Mouse (Mus musculus) megakaryocyte, embryonic 14.5 days (primary cell): Measurements from ENCODE around the gene Zfp426. TPM values are rescaled to one million over a fixed set of nuclear protein-coding genes. Genes with fewer than 3 reads are reported as not detected.

ENCODE experiments used
- H3K27me3 ChIP-seq: replicated peaks from 2 replicates; pipeline ENCODE3; 2012; ENCODE audit warnings: inconsistent platforms
- H3K36me3 ChIP-seq: replicated peaks from 2 replicates; pipeline ENCODE3; 2012; ENCODE audit warnings: low read length, inconsistent platforms, mixed read lengths
- H3K4me1 ChIP-seq: 2 replicates; pipeline ENCODE4 v1.6.1; 2012; ENCODE audit warnings: inconsistent platforms
- H3K4me3 ChIP-seq: replicated peaks from 2 replicates; pipeline ENCODE3; 2012; ENCODE audit warnings: moderate library complexity, mild to moderate bottlenecking, inconsistent platforms
- H3K9me3 ChIP-seq: 2 replicates; pipeline ENCODE4 v1.6.1; 2012; ENCODE audit warnings: inconsistent platforms
- FLI1 ChIP-seq: IDR thresholded peaks from 2 replicates; pipeline ENCODE4 v1.6.1; 2012; ENCODE audit warnings: low read length, inconsistent platforms, mixed read lengths
- GATA1 ChIP-seq: IDR thresholded peaks from 3 replicates; pipeline ENCODE4 v1.6.1; 2012; ENCODE audit warnings: mixed read lengths, low read length, inconsistent platforms, borderline replicate concordance
- polyA plus RNA-seq: library from polyadenylated mRNA; stranded (reverse); fragments of >175 nt; gene quantifications from 2 replicates; pipeline ENCODE4 v1.2.3, GENCODE M21; 2012; ENCODE audit warnings: low replicate concordance; ENCODE audit not compliant: insufficient read depth

Gene Zfp426
- polyA plus RNA-seq, 1 experiment: 0.37 TPM

- TF ChIP-seq GATA1 (no peak), FLI1 (no peak)
- H3K27me3 ChIP-seq: no peaks in the 10 kb centered on the region
- H3K36me3 ChIP-seq: peaks cover 82% of the 10 kb centered on the region
- H3K4me3 ChIP-seq: no peak overlapping the region
- peaks cover 53% of the 10 kb centered on the region for H3K4me1 ChIP-seq
- no peaks in the 10 kb centered on the region for H3K9me3 ChIP-seq
Measured at GRCm38 (mm10) chr9:20511645-20512044, 19.1 kb upstream of the Zfp426 start.

- Histone ChIP-seq H3K9me3 (no peaks in the 10 kb centered on the region), H3K4me3 (no peak overlapping the region), H3K36me3 (peaks cover 82% of the 10 kb centered on the region), H3K27me3 (no peaks in the 10 kb centered on the region), H3K4me1 (peaks cover 50% of the 10 kb centered on the region)
- TF ChIP-seq GATA1 (no peak), FLI1 (no peak)
Measured at GRCm38 (mm10) chr9:20510346-20510745, 17.8 kb upstream of the Zfp426 start.

GRCm38 (mm10) chr9:20509676-20510075, 17.1 kb upstream of the Zfp426 start:
- peaks cover 45% of the 10 kb centered on the region for H3K4me1 ChIP-seq
- TF ChIP-seq FLI1: no peak
- no peak for TF ChIP-seq GATA1
- H3K4me3 ChIP-seq: no peak overlapping the region
- no peaks in the 10 kb centered on the region for H3K27me3 ChIP-seq
- H3K36me3 ChIP-seq: peaks cover 82% of the 10 kb centered on the region
- no peaks in the 10 kb centered on the region for H3K9me3 ChIP-seq

GRCm38 (mm10) chr9:20504801-20505200, 12.3 kb upstream of the Zfp426 start:
- TF ChIP-seq GATA1: no peak
- TF ChIP-seq FLI1: no peak
- Histone ChIP-seq H3K36me3 (peaks cover 91% of the 10 kb centered on the region), H3K9me3 (peaks cover 4% of the 10 kb centered on the region; the same call in 1 of the 2 replicates), H3K4me3 (no peak overlapping the region), H3K27me3 (no peaks in the 10 kb centered on the region), H3K4me1 (peaks cover 4% of the 10 kb centered on the region)

- H3K9me3 ChIP-seq: no peaks in the 10 kb centered on the region
- H3K36me3 ChIP-seq: peaks cover 46% of the 10 kb centered on the region
- H3K27me3 ChIP-seq: no peaks in the 10 kb centered on the region
- H3K4me3 ChIP-seq: peak overlapping the region; percentile 95
- peaks cover 44% of the 10 kb centered on the region for H3K4me1 ChIP-seq
- TF ChIP-seq GATA1: no peak
- no peak for TF ChIP-seq FLI1
Measured at GRCm38 (mm10) chr9:20493281-20493680, 735 bp upstream of the Zfp426 start.

GRCm38 (mm10) chr9:20491858-20492526, 554 bp downstream of the Zfp426 start:
- no peak for TF ChIP-seq GATA1
- no peak for TF ChIP-seq FLI1
- Histone ChIP-seq H3K4me3 (peak overlapping the region; percentile 95), H3K36me3 (peaks cover 39% of the 10 kb centered on the region), H3K27me3 (no peaks in the 10 kb centered on the region), H3K9me3 (no peaks in the 10 kb centered on the region), H3K4me1 (peaks cover 49% of the 10 kb centered on the region)

GRCm38 (mm10) chr9:20489536-20489935, 3.0 kb downstream of the Zfp426 start:
- Histone ChIP-seq H3K9me3 (no peaks in the 10 kb centered on the region), H3K4me1 (peaks cover 49% of the 10 kb centered on the region), H3K4me3 (peak overlapping the region; percentile 33), H3K36me3 (peaks cover 46% of the 10 kb centered on the region), H3K27me3 (no peaks in the 10 kb centered on the region)
- TF ChIP-seq FLI1: no peak
- TF ChIP-seq GATA1: no peak

GRCm38 (mm10) chr9:20479396-20479795, 13.2 kb downstream of the Zfp426 start:
- peaks cover 12% of the 10 kb centered on the region for H3K4me1 ChIP-seq
- H3K27me3 ChIP-seq: no peaks in the 10 kb centered on the region
- TF ChIP-seq FLI1 (no peak), GATA1 (no peak)
- peaks cover 85% of the 10 kb centered on the region for H3K36me3 ChIP-seq
- no peak overlapping the region for H3K4me3 ChIP-seq
- H3K9me3 ChIP-seq: no peaks in the 10 kb centered on the region

- Histone ChIP-seq H3K36me3 (peaks cover 86% of the 10 kb centered on the region), H3K4me1 (peaks cover 7% of the 10 kb centered on the region), H3K9me3 (peaks cover 4% of the 10 kb centered on the region; the same call in 1 of the 2 replicates), H3K27me3 (no peaks in the 10 kb centered on the region), H3K4me3 (no peak overlapping the region)
- TF ChIP-seq FLI1: no peak
- TF ChIP-seq GATA1: no peak
Measured at GRCm38 (mm10) chr9:20476632-20477031, 15.9 kb downstream of the Zfp426 start.

GRCm38 (mm10) chr9:20466761-20467442, 25.6 kb downstream of the Zfp426 start:
- peaks cover 16% of the 10 kb centered on the region for H3K4me1 ChIP-seq

More at GRCm38 (mm10) chr9:20466761-20467442, 25.6 kb downstream of the Zfp426 start:
- H3K9me3 ChIP-seq: peaks cover 25% of the 10 kb centered on the region
- no peak for TF ChIP-seq GATA1
- TF ChIP-seq FLI1: no peak
- peaks cover 10% of the 10 kb centered on the region for H3K27me3 ChIP-seq
- no peak overlapping the region for H3K4me3 ChIP-seq
- H3K36me3 ChIP-seq: peaks cover 33% of the 10 kb centered on the region
